Mouse (Mus musculus): ENCODE data around the gene Gm38392.
"Not testable (repeated sequence)": the region's sequence is repeated elsewhere in the genome, so short reads cannot be mapped to it uniquely, and the experiment has no call there.

The Gm38392 gene

GRCm38 (mm10) chr3:88287110-88287509, at the start of gene Gm38392:
Gm38392 (minus strand) TSS chr3:88287210.
- DNase-seq (ENCODE audit: low read depth, low spot score) = no peak

GRCm38 (mm10) chr3:88336058-88337013, 49.3 kb upstream of the Gm38392 start, which contains the start of the genes Tmem79 and Smg5:
Tmem79 (minus strand) TSS chr3:88336148.
Smg5 (plus strand) TSS chr3:88336260.
- DNase-seq (ENCODE audit: low read depth, low spot score) = peak; percentile 94

- no peak for DNase-seq (ENCODE audit: low read depth, low spot score)
Measured at GRCm38 (mm10) chr3:88335436-88336053, 48.5 kb upstream of the Gm38392 start.

- no peak for DNase-seq (ENCODE audit: low read depth, low spot score)
Measured at GRCm38 (mm10) chr3:88334902-88335435, 48.0 kb upstream of the Gm38392 start.

GRCm38 (mm10) chr3:88334029-88334658, 47.1 kb upstream of the Gm38392 start:
- no peak for DNase-seq (ENCODE audit: low read depth, low spot score)

- DNase-seq (ENCODE audit: low read depth, low spot score) = peak; percentile 64
Measured at GRCm38 (mm10) chr3:88331282-88331681, 44.3 kb upstream of the Gm38392 start.

- DNase-seq (ENCODE audit: low read depth, low spot score) = no peak
Measured at GRCm38 (mm10) chr3:88328956-88329355, 41.9 kb upstream of the Gm38392 start.

- no peak for DNase-seq (ENCODE audit: low read depth, low spot score)
Measured at GRCm38 (mm10) chr3:88324951-88325405, 38.0 kb upstream of the Gm38392 start, which contains the start of gene Glmp. Glmp (plus strand) TSS chr3:88325023.

GRCm38 (mm10) chr3:88299172-88299571, 12.2 kb upstream of the Gm38392 start:
- DNase-seq (ENCODE audit: low read depth, low spot score) = no peak

GRCm38 (mm10) chr3:88297321-88297851, 10.4 kb upstream of the Gm38392 start:
- peak; percentile 45 for DNase-seq (ENCODE audit: low read depth, low spot score)

- DNase-seq (ENCODE audit: low read depth, low spot score) = peak; percentile 97
Measured at GRCm38 (mm10) chr3:88296561-88297318, 9.7 kb upstream of the Gm38392 start, which contains the start of the genes Tsacc and Cct3. Tsacc (minus strand) TSS chr3:88296999. Cct3 (plus strand) TSS chr3:88297116.

GRCm38 (mm10) chr3:88296110-88296560, 9.1 kb upstream of the Gm38392 start:
- DNase-seq (ENCODE audit: low read depth, low spot score) = no peak

GRCm38 (mm10) chr3:88295272-88295671, 8.3 kb upstream of the Gm38392 start:
- not testable (repeated sequence) for DNase-seq (ENCODE audit: low read depth, low spot score)

GRCm38 (mm10) chr3:88291970-88292369, 5.0 kb upstream of the Gm38392 start:
- no peak for DNase-seq (ENCODE audit: low read depth, low spot score)

- DNase-seq (ENCODE audit: low read depth, low spot score) = not testable (repeated sequence)
Measured at GRCm38 (mm10) chr3:88288133-88288713, 1.2 kb upstream of the Gm38392 start.

- DNase-seq (ENCODE audit: low read depth, low spot score) = not testable (repeated sequence)
Measured at GRCm38 (mm10) chr3:88285565-88285895, 1.5 kb downstream of the Gm38392 start.

GRCm38 (mm10) chr3:88284815-88285564, 2.0 kb downstream of the Gm38392 start:
- DNase-seq (ENCODE audit: low read depth, low spot score) = not testable (repeated sequence)

- not testable (repeated sequence) for DNase-seq (ENCODE audit: low read depth, low spot score)
Measured at GRCm38 (mm10) chr3:88281141-88281916, 5.7 kb downstream of the Gm38392 start.

Data from c-Kit-negative CD71-positive TER-119-positive erythroid progenitor cells, embryonic 14.5 days (primary cell).